Mouse (Mus musculus) ovary, postnatal 36 days (tissue): ENCODE data around the gene Tbc1d9b.

Experiments
- DNase-seq: peaks from one replicate; pipeline ENCODE4 v3.0.0; 2022; ENCODE audit warnings: low spot score, mixed read lengths

Gene Tbc1d9b

DNA sequence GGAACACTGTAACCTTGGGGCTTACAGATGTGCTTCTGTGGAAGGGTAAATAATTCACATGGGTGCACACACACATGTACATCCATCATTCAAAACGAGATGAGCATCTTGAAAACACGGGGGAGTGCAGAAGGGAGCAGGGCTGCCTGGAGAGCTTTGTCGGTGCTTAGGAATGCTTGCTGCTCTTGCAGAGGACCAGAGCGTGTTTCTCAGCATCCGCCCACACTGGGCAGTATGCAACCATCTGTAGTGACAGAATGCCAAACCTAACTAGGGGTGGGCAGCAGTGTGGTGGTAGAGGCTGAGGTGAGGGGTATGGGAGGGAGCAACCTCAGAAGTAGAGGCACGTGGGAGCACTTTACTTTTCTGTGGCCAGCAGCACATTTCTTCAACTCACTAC is 45.9 kb downstream of the Tbc1d9b start:
- no peak for DNase-seq

DNA sequence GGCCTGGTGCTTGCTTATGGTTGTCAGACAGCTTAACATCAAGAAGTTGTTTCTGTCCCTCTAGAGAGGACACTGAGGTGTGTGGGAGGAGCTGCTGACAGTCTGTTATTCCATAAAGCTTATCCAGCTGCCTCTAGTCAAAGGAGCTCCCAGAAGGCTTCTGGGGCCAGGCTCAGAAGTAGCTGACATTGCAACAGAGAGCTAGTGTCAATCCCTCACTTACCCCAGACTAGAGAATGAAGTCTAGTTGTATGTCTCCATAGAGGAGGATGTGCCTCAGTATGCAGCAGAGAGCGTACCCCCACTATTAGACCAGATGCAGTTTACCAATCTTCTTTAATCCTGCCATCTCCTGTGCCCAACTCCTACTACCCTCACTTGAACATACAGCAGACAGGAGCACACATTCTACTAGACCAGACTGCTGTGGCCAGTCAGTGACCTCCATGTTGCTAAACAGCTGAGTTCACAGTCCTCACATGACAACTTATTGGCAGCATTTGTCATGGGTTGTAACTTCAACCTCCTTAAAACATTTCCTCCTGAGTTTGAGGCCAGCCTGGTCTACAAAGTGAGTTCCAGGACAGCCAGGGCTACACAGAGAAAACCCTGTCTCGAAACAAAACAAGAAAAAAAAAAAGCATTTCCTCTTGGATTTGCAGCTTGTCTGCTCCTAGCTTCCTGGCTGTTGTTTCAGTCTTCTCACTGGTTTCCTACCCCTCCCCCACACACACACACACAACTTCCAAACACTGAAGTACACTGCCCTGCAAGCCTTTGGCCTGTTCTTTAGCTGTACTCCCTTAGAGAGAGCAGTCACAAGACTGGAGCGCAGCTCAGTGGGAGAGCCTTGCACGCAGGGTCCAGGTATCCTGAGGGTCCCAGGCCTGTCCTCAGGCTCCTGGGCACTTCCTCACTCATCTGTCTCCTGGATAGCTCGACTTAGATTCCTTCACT is 47.6 kb downstream of the Tbc1d9b start:
- no peak for DNase-seq

DNA sequence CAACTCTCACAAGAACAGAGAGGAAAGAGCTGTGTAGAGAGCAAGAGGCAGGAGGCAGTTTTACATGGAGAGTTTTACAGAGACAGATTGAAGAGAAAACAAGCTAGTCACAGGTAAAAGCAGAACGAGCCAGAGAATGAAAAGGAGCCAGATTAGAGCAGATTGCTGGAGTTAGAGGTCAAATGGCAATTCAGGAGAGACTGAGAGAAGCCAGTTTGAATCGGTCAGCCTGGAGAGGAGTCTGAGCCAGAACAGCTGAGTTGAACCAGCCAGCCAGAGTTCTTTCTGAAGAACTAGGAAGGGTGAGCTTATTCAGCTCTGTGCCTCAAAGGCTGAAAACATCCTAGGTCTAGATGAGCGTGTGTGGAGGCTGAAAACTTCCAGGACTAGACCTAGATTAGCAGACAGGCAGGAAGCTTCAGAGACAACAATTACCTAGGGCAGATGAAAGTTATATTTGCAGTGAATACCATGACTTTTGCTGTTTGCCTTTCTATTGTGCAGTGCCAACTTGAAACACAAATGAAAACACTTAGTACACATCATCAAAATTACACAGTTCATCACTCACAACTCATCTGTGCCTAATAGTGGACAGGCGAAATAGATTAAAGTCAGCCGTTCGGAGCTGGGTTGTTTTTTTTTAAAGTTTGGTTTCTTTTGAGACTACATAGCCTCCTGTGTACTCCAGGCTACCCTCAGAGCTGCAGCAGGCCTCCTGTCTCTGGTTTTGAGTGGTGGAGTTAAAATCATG is 49.5 kb downstream of the Tbc1d9b start:
- DNase-seq: no peak

DNA sequence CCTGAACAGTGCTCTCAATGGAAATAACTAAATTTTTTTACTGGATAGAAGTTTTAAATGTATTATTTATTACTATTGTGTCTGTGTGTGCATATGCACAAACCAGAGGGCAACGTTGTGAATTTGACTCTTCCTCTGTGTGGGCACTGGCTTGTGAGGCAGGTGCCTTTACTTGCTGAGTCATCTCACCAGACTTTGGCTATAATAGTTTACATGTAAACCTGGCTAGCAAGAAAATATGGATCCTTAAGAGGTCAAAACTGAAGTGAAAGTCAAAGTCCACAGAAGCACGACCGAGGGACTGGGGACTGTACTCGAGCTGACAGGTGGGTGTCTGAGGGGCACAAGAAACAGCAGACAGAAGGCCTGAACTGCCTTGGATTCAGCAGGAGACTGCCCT is 51.5 kb downstream of the Tbc1d9b start:
- no peak for DNase-seq

DNA sequence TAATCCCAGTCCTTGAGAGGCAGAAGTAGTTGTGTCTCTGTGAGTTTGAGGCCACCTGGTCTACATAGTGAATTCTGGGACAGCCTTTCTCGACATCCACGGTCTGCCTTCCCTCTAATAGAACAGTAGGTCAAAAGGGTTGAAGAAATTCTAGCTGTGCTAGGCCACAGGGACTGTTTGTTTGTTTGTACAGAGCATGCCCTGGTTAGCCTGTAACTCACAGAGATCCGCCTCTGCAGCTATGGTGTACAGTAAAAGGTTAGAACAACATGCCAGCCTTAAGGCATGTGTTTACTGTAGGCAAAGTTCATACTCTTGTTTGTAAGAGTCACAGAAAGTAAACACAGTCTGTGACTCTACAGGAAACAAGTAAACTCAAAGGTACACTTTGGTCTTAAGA is 53.6 kb downstream of the Tbc1d9b start:
- DNase-seq: no peak

DNA sequence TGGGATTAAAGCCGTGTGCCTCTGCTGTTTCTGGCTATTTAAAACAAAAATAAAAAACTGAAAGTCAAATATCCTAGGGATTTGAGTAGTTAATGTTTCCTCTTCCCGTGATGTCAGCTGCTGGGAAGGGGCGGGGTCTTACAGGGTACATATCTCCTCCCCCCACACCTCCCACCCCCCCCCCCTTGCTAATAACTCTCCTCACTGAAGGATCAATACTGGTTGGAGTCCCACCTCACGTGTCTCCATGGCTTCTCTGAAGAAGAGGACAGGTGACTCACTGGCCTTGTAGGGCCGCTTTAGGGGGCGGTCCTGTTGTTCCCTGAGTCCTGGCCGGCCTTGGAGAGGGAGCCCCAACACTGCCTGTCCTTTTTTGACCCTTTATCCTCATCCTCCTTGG is 57.5 kb downstream of the Tbc1d9b start:
- DNase-seq: no peak

DNA sequence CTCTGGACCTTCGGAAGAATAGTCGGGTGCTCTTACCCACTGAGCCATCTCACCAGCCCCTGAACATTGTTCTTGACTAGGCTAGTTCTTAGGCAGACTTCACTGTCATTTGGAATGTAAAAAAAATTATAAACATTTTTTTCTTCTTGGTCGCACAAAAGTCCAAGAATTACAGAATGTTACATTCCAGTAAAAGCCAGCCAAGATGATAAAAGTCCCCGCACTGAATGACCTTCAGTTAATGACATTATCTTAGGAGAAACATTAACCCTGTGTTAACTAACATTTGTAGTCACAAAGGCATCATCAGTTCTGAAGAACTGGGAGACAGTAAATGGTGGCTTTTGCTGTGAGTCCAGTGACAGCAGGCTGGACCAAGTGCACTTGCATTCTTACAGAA is 59.2 kb downstream of the Tbc1d9b start:
- DNase-seq: no peak

DNA sequence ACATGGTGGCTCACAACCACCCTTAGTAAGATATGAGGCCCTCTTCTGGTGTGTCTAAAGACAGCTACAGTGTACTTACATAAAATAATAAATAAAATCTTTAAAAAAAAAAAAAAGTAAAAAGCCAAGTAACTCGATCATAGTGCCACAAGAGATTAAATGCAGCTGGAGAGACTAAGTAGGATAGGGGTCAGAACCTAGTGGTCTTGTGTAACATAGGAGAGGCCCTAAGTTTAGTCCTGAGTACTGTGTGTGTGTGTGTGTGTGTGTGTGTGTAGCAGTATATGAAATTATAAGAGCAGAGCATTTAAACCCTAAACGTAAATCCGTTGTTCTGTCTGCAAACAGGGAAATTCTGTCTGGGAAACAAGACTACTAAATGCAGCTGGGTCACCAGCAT is 61.1 kb downstream of the Tbc1d9b start:
- DNase-seq: no peak

DNA sequence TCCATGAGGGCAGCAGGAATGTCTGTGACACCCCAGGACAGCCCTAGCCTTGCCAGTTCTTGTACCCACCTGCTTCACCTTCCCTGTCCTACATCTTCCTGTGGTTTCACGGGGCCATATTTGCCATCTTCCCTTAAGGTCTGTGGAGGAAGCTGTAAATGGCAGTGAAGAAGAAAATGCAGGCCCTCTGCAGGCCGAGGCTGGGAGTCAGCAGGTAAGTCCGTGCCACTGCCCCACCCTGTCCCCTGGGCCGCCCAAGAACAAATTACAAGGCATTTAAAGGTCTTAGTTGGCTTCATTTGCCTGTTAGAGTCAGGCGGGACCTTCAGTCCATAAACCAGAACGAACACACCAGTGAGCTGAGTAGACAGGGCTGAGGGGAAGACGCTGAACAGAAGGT is 62.9 kb downstream of the Tbc1d9b start:
- DNase-seq: no peak

DNA sequence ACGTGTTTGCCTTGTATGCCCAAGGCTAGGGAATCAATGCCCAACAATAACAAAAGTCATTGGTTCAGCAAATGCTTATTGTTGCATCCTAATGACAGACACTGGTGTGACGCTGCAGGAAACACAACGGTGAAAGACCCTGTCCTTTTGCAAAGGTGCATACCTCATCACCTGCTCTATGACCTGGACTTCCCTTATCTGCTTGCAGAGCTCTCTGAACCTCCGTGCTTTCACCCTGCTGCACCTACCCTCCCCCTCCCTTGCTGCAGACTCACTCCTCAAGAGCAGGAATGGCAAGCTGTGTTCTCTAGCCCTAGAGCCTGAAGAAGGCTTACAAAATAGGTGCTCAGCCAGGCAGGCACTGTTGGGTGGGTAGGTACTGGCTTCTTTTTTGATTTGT is 63.6 kb downstream of the Tbc1d9b start:
- no peak for DNase-seq

DNA sequence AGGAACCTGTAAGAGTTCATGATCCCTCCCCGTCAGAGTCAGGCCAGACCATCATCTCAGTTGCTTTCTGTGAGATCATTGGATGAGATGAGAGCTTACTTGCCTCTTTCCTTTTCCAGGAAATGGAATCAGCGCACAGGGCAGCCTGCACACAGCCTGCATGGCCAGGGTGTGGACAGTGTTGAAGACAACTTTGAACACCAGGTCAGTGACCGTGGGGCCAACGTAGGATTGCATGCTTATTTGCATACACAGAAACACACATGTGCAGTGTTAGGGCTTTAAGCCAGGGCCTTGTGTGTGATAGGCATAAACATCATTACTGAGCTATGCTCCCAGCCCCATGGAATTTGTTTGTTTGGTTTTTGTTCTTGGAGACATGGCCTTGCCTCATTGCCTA is 66.3 kb downstream of the Tbc1d9b start:
- DNase-seq: no peak

DNA sequence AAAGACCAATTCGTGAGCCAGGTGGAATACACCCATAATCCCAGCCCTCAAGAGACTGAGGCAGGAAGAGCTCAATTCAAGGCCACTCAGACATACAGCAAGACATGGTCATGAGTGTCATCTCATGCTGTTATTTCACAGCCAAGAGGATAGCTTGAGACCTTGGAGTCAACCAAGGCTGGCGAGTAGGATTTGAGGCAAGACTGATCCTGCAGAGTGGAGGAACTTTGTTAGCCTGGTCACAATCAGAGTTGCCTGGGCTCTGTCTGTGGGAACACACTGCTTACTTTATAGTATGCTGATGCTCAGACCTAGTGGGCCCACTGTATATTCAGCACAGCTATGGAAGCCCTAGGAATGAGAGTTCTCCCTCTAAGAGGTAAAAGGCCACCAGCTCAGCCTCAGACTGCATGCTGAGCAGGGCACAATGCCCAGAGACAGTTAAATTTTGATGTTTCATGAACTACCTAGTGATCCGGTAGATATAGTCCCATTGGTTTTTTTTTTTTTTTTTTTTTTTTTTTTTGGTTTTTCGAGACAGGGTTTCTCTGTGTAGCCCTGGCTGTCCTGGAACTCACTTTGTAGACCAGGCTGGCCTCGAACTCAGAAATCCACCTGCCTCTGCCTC is 67.1 kb downstream of the Tbc1d9b start:
- no peak for DNase-seq

DNA sequence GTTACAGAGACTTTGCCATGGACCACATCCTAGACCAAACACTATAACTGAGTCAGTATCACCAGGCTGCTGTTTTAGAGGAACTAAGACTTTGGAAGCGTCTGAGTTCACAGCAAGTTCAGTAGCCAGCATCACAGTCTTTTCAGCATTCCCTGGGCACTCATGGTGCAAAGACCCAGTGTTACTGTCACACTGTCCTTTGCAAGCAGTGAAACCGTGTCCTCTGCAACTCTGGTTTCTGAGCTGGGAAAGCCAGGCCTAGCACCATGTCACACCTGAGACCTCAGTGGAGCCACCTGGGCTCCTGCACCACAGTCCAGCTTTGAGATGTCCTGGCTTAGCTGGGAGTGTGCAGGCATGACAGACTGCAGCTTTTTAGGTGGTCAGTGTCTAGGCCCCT is 67.7 kb downstream of the Tbc1d9b start:
- DNase-seq: no peak

DNA sequence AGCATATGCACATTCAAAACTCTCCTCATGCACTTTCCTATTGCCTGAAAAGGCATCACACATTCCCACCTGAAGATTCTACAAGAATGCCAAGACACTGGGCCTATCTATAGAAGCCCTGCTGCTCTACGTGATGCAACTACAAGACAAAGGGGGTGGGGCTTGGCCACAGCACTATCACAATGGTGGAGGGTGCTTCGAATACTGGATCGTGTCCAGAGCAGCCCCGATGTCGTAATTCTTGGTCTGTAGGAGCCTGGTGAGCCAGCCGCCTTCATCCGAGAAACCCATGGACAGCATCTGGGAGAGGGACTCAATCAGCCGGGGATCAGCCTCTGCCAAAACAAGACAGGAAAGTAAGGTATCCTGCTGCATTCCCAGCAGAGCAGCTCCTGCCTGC is 69.4 kb downstream of the Tbc1d9b start:
- DNase-seq: no peak

DNA sequence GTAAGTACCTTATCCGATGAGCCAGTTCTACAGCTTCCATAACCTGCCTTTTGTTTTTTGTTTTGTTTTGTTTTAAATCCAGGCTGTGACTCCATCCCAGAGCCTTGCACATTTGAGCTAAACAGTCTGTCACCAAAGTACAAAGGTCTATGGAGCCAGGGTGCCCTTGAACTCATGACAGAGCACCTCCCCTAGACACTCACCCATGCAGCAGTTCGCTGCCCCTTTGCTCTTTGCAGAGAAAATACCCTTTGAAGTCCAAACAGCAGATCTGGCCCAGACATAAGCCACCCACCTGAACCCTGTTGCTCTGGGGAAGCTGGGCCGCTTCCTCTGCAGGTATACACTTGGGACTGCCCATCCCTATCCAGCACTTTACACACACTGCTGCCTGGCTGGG is 70.4 kb downstream of the Tbc1d9b start:
- no peak for DNase-seq

DNA sequence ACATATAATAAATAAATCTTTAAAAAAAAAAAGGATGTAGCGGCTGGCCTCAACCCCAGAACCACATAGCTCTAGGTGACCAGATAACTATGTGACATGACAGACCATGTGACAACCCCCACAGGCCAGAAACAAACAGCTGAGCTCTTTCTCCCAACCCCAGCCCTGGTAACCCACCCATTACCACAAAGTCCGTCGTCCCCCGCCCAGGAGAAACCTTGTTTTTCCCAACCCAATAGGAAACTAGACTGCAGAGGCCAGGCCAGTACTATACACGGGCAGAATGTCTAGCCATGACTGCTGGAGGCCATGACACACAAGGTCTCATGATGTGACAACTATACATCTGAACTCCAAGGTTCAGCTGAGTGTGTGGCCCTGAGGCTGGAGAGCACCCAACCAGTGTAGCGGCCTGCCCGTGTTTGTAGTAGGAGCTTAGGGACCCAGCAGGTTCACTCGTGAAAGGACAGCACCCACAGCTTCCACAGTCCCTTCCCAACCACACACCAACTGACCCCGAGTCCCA is 72.2 kb downstream of the Tbc1d9b start:
- DNase-seq: no peak

DNA sequence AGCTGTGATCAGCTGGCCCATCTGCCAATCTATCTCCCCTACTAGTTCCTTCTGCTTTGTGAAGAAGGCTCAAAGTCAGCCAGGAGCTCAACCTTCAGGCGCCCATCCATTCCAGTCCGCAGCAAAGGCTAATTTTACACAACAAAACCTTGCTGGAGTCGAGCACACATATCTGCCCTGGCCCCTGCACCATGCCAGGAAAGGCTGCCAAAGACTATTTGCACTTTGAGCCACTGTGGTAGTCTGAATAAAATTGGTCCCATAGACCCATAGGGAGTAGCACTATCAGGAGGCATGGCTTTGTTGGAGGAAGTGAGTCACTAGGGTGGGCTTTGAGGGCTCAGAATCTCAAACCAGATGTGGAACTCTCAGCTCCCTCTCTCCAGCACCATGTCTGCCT is 74.2 kb downstream of the Tbc1d9b start:
- DNase-seq: no peak

DNA sequence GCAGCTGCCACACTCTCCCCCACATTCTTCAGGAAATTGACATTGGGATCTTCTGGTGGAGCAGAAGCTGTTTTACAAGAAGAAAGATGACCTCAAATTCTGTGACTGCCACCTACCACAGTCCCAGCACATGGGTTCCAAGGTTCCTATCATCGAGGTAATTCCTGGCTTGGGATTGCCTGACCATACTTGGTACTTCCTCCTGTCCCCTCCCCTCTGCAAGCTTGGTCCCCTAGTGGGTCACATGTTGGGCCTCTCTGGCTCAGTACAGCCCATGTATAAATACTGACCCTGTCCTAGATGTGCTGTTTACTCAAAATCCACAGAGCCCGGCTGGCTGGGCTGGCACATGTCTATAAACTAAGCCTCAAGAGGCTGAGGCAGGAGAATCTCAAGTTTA is 74.8 kb downstream of the Tbc1d9b start:
- DNase-seq: no peak

DNA sequence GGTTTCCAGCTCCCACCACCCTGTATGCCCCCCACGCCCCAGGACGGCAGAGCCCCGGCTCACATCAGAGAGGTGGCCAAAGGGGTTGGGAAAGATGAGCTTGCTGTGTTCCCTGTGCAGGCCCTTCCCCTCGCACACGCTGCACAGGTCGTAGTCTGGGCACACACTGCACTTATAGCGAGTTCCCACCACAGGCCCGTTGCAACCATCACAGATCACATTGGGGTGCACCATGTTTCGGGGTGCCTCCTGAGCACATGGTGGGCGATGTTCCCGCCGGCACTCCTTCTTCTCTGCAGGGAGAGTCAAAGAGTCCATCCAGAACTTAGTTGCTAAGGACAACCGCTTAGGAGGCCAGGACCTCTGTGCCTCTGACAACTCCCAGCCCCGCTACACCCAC is 76.1 kb downstream of the Tbc1d9b start:
- no peak for DNase-seq

DNA sequence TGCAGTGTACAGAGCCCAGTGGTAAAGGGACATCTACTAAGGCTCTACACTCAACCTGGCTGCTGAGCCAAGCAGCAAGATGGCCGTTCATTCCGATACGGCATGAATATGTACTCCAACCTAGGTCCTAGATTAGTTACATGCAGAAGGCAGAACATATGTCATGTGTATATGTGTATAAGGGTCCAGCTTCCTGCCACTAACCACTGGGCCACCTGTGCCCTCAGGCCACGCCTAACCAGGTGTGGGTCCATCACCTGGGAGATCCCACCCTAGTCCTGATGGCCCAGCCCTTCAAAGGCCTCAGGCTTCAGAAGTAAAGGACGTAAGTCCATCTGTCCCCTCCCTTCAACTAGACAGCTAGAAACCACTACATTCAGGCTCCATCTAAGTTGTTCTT is 76.8 kb downstream of the Tbc1d9b start:
- DNase-seq: no peak

DNA sequence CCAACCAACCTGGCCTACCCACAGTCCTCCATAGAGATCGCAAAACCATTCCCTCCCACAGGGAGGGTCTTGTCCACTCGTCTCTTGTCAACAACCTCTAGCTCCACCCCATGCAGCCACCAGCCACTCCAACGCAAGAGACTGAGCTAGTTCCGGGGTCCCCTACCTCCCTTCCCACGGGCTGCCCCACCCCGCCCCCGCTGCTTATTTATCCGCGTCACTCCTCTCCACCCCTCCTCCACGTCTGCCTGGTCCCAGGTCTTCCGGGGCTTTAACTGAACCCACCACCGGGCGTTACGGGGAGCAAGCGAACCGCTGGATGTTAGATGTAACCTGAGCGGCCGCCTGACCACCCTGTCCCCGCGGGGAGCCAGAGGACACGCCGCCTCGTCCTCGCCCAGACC is 78.9 kb downstream of the Tbc1d9b start:
- peak; percentile 89 for DNase-seq

DNA sequence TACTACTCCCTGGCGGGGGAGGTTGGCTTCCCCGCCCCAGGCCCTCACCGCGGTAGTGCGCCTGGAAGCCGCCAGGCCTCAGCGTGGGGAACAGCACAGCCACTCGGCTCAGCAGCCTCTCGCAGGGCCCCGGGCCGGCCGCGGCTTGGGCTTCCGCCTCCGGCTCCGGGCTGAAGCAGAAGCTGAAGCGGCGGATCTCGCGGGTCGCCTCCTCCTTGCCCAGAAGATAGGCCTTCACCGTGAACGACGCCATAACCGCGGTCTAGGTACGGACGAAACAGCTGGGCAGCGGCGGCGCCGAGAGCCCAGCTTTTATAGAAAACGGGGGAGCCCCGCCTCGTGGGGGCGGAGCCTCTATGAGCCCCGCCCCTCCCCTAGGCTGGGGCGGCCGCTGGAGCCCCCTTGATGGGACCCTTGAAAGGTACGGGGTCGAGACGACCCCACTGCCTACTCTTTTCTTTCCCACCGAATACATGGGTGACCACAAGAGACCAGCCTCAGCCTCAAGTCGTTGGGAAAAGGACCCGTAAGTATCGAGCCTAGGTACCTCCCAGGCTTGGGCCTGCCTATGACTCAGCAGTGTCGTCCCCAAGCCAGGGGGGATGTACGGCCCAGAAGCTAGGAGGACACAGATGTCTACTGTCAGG is 79.4 kb downstream of the Tbc1d9b start, which contains the start of the genes Sqstm1 and Mgat4b:
TSS of gene Sqstm1 (minus strand) at position 323 of the 647 bp plus-strand sequence.
TSS of gene Mgat4b (plus strand) at position 386 of the 647 bp plus-strand sequence.
- DNase-seq: peak; percentile 88
